7 mouse cellular contexts compared by ENCODE assay signal in the genomic region with DNA sequence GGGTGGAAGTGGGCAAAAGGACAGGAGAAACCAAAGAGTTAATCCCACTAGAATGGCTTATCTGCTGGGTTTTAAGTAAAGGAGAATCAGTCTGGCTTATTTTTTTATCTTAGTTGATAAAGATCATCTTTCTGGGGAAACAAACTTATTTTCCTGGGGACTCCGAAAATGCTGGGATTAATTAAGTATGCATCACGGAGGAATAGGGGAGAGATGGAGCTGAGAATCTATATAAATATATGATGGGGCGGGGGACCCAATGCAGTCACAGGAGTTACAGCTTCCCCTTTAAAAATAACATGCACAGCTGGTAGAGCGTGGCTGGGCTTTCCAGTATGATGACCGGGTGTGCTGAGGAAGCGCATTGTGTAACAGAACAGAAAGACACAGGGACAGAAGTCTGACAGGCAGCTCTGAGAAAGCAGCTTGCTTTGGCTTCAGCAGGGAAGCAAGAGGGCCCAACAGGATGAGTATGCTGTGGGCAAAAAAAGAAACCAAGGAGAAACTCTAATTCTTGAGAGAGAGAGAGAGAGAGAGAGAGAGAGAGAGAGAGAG. TPM values are rescaled to one million over a fixed set of nuclear protein-coding genes. Genes with fewer than 3 reads are reported as not detected.
DNase-seq lines count a peak whose midpoint lies in the region; ATAC-seq and TF ChIP-seq lines count a peak whose summit lies in the region.

No protein-coding gene starts in this region.

- WGBS in heart, embryonic 16.5 days: 19% methylated on average over 6 of the region's 6 CpGs
- 21% methylated on average over 6 of the region's 6 CpGs for WGBS in lung, adult 2 months
- WGBS in stomach, postnatal 0 days: 16% methylated on average over 6 of the region's 6 CpGs

- no peak for TF ChIP-seq EP300 in stomach, postnatal 0 days (optimal IDR thresholded peaks at IDR 0.05)

- no peaks in the 10 kb centered on the region for H3K9me3 ChIP-seq in heart, embryonic 16.5 days (replicated peaks; ENCODE audit: control insufficient read depth, low read length)
- no peaks in the 10 kb centered on the region for H3K9me3 ChIP-seq in stomach, postnatal 0 days (ENCODE audit: control insufficient read depth, low read length)

- H3K27me3 ChIP-seq in heart, embryonic 16.5 days (ENCODE audit: control insufficient read depth, insufficient read depth, low read length): peaks cover 67% of the 10 kb centered on the region
- peaks cover 35% of the 10 kb centered on the region for H3K27me3 ChIP-seq in stomach, postnatal 0 days (ENCODE audit: control insufficient read depth, insufficient read depth, low read length)

- peak; percentile 31 to 35 for DNase-seq in lung, adult 18-20 months
- DNase-seq in lung, postnatal 14 days: no peak
- DNase-seq in lung, adult 2 months: no peak
- DNase-seq in stomach, postnatal 0 days (ENCODE audit: low spot score): no peak
- DNase-seq in frontal cortex, postnatal 36 days (ENCODE audit: low spot score in 2 of 2): no peak
- DNase-seq in layer of hippocampus, adult 9-10 months (ENCODE audit: low spot score): no peak

- no peak for TF ChIP-seq CTCF in lung, adult 2 months (IDR thresholded peaks at IDR 0.05; ENCODE audit: insufficient read depth, low read length)
- no peak for TF ChIP-seq CTCF in stomach, postnatal 0 days (IDR thresholded peaks at IDR 0.05; ENCODE audit: low read depth)

- TF ChIP-seq POLR2A in lung, adult 2 months (IDR thresholded peaks at IDR 0.05; ENCODE audit: borderline replicate concordance, extremely low read depth, low read depth, low read length): no peak

- H3K36me3 ChIP-seq in heart, embryonic 16.5 days (ENCODE audit: control insufficient read depth, insufficient read depth): no peaks in the 10 kb centered on the region
- no peaks in the 10 kb centered on the region for H3K36me3 ChIP-seq in stomach, postnatal 0 days (ENCODE audit: control insufficient read depth, insufficient read depth, low read length)

- no peak for ATAC-seq in heart, embryonic 16.5 days (replicated peaks; ENCODE audit: extremely low read depth, insufficient read depth, low FRiP score)
- no peak for ATAC-seq in stomach, postnatal 0 days (ENCODE audit: low FRiP score, low TSS enrichment)

- H3K27ac ChIP-seq in heart, embryonic 16.5 days (ENCODE audit: low read length): no peak overlapping the region
- H3K27ac ChIP-seq in stomach, postnatal 0 days (replicated peaks): no peak overlapping the region

- H3K9ac ChIP-seq in heart, embryonic 16.5 days (ENCODE audit: low read length): no peak overlapping the region
- no peak overlapping the region for H3K9ac ChIP-seq in stomach, postnatal 0 days (ENCODE audit: low read length)

- H3K4me3 ChIP-seq in heart, embryonic 16.5 days (ENCODE audit: low read length): peak overlapping the region; percentile 63
- H3K4me3 ChIP-seq in lung, adult 2 months (replicated peaks; ENCODE audit: extremely low read depth, low read depth, low read length): peak overlapping the region; percentile 33
- peak overlapping the region; percentile 29 for H3K4me3 ChIP-seq in stomach, postnatal 0 days (ENCODE audit: low read depth, low read length)

- H3K4me1 ChIP-seq in heart, embryonic 16.5 days (ENCODE audit: control insufficient read depth, insufficient read depth, low read length): peaks cover 13% of the 10 kb centered on the region
- H3K4me1 ChIP-seq in lung, adult 2 months (ENCODE audit: control insufficient read depth, insufficient read depth, low read length): peaks cover 9% of the 10 kb centered on the region
- H3K4me1 ChIP-seq in stomach, postnatal 0 days (replicated peaks; ENCODE audit: control insufficient read depth, insufficient read depth): no peaks in the 10 kb centered on the region; the same call in 1 of the 2 replicates

- H3K4me2 ChIP-seq in heart, embryonic 16.5 days (ENCODE audit: low read depth, low read length): peak overlapping the region; percentile 68
- H3K4me2 ChIP-seq in stomach, postnatal 0 days (replicated peaks; ENCODE audit: low read depth): 0 out of 2 replicates have a peak overlapping the region, but pooled peaks have one; percentile 9

RNA-seq across cellular contexts. Expression of a gene that starts 3.8 kb away (rescaled TPM):
- polyA plus RNA-seq in heart, embryonic 16.5 days (2015; fragmentation: Nextera tagmentation; extraction: Ambion mirVana): 9.5 and 13.8 TPM in 2 replicates
- 72.0 and 77.7 TPM in 2 replicates for polyA plus RNA-seq in lung, adult 2 months (2012; rRNA removed)
- 5.4 and 6.9 TPM in 2 replicates for polyA plus RNA-seq in stomach, postnatal 0 days (2015; fragmentation: Nextera tagmentation; extraction: Ambion mirVana)

Comparison
In these comparisons a context has a peak if more than half of its experiments do, and no peak if none do; other contexts are left out.
1. DNase-seq: peak in lung, adult 18-20 months (2 of 2); none in lung, postnatal 14 days (single experiment), lung, adult 2 months (single experiment), stomach, postnatal 0 days (single experiment), frontal cortex, postnatal 36 days (0 of 2) and layer of hippocampus, adult 9-10 months (single experiment).
2. Peak in every context shown above with its lines, with median percentiles within 50 percentile points of each other: H3K4me3 ChIP-seq.